Mouse (Mus musculus): ENCODE data around the gene Cish.

DNA sequence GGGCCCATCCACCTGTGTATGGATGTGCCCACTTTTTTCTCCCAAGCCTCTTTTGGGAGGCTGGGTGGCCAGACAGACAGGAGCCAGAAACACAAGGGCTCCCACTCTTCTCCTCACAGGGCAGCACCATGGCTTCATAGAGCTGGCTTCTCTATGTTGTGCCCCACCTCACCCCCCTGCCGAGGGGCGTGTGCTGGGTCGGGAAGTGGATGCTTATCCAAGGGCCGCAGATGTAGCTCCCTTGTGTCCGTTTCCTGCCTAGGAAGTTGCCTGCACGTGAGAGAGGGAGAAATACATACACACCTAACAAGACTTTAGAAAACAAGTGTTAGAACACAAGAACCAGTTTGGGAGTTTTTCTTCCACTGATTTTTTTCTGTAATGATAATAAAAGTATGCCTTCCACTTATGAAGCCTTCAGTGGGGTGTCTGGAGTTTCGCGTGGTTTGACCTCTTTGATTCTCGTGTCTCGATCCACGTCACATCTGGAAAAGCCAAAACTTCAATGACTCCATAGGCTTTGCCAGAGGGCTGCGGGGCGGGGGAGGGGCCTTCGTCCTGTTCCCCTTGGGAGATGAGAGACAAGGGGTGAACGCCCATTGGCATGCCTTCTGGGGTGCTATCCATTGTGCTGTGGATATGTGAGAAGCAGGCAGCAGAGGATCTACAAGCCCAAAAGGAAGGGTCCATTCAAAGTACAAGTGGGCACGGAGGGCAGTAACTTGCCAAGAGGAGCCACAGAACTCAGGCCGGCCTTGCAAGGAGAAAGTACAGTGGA lies 5.9 kb downstream of the Cish start:
- TF ChIP-seq E2F4 (IDR thresholded peaks at IDR 0.05; ENCODE audit: insufficient read depth), result no peak
- TF ChIP-seq POLR2AphosphoS2 (IDR thresholded peaks at IDR 0.05; ENCODE audit: insufficient read length, low read depth), result no peak
- no peak for TF ChIP-seq POLR2A (IDR thresholded peaks at IDR 0.05; ENCODE audit: insufficient read length, low read depth)
- no peak for TF ChIP-seq USF1 (IDR thresholded peaks at IDR 0.05; ENCODE audit: low read depth)
- no peak for TF ChIP-seq MAX (IDR thresholded peaks at IDR 0.05; ENCODE audit: low read depth)
- no peak for TF ChIP-seq MYOG (IDR thresholded peaks at IDR 0.05; ENCODE audit: control insufficient read depth in 1 of 3, insufficient read depth in 1 of 3, insufficient read length in 2 of 3, low read depth in 2 of 3)
- no peak for TF ChIP-seq MYOD1 (IDR thresholded peaks at IDR 0.05; ENCODE audit: control insufficient read depth in 1 of 3, insufficient read length in 2 of 3, low read depth in 2 of 3)

All from myocyte (in vitro differentiated cells).